Mouse (Mus musculus) c-Kit-positive CD71-positive TER-119-positive erythroid progenitor cells, embryonic 14.5 days (primary cell): ENCODE measurements around the gene Ankdd1a.

ENCODE experiments used
- DNase-seq: peaks from one replicate; pipeline ENCODE4 v3.0.0-alpha.2; 2013; ENCODE audit warnings: low spot score

Ankdd1a gene

DNA sequence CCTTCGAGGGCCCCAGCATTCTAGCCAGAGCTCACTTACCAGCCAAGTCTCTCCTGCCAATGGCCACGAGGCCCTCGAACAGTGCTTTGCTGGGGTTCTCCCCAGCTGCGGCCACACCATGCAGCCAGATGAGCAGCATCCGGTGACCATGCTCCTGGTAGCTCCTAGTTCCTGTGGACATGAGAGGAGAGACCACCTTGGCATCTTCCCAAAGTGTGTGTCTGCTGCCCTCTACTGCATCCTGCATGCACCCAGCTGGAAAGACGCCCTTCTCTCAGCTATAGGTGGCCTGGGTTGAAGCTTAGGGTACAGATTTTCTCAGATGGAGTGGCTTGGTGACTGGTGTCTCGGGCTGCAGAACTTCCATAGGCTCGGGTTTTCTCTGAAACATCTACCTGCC, 17.8 kb downstream of the Ankdd1a start:
- DNase-seq: no peak

DNA sequence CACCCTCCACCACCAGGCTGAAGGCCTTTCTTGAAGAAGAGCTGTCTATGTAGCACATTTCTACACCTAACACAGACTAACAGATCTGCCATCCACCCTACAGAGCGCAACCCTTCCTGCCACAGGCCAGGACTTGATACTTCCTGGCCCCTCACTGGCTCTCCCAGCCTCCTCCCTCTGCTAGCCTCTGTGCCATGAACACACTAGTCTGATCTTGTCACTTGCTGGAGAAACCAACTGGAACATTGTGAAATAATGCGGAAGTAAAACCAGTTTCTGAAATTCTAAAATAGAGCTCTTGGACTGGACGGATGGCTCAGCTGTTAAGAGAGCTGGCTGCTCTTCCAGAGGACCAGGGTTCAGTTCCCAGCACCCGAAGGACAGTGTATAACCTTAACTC, 27.1 kb downstream of the Ankdd1a start:
- DNase-seq: no peak

DNA sequence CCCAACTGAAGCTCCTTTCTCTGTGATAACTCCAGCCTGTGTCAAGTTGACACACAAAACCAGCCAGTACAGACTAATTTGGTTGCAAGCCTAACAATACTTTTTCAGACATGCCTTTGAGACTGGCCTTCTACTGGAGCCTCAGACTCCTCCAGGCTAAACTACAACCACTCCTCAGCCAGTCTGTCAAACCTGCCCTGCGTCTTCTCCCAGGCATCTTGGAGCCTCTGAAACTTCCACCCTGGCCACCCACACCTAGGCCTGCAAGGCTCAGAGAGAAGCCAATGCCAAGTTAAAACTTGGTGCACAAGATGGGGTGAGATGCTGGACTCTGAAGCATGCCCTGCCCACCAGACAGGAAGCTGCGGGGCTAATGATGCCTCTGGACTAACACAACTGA, 27.6 kb downstream of the Ankdd1a start:
- DNase-seq: no peak

DNA sequence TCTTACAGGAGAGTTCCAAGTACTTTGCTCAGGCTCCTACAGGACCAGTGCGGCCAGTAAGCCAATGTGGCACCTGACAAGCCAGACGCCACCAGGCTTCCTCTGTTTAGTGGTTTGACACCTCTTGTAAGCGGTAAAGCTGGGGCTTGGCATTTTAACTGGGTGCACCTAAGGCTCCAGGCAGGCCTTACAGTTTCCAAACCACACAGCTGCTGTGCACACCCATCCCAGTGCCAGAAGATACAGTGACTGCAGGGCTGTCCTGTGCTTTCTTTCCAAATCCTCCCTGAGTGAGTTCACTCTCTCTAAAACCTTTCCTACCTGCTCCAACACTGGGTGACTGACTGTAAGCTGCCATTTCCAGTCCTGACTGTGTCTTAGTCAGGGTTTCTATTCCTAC, 28.5 kb downstream of the Ankdd1a start:
- no peak for DNase-seq

DNA sequence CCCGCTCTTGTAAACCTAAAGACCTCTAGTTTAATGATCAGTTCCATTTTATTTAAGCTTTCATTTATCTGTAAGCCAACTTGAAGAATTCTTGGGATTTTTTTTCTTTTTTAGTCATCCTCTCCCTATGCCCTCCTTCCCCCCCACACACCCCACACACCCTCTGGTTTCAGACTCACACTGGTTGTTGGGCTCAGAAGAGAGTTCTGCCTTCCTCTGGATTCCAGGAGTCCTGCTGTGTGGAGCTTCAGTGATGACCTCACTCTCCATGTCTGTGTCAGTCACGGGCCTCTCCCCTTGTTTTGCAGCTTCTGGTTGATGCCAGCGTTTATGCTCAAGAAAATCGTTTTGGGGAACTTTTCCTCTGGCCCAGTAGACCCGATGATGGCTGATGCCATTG, 39.9 kb downstream of the Ankdd1a start:
- no peak for DNase-seq

DNA sequence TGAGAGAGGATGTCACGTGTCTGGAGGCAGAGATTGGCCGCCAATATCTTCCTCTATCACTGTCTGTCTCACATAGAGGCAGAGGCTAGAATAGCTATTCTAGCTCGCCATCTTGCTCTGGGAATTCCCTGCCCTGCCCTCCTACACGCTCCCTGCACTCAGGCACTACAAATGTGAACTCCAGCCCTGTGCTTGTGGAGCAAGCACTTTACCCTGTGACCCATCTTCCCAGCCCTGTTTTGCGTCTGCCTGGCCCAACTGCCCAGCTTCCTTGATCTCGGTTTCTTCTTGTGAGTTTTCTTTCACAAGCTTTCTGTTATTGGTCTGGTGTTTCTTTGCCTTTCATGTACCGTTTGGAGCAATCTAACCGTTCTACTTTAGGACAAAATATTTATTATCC, 40.8 kb downstream of the Ankdd1a start:
- DNase-seq: no peak

DNA sequence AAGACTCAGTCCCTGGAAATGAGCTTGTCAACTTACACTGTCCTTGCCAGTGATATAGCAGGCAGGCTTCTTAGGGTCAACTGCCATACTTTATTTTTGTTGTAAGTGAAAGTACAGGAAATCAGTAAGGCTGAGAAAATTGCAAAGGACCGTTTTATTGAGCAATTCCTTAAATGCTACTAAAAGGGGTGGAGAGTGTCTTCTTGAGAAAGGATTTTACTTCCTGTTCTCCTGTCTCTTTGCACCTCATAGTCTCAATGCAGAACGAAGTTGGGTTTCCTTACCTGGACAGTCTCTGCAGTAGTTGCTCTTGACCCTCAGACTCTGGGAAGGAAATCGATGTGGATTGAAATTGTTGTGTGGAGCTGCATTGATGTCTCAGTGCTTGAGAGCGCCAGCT, 47.2 kb downstream of the Ankdd1a start:
- DNase-seq: no peak

DNA sequence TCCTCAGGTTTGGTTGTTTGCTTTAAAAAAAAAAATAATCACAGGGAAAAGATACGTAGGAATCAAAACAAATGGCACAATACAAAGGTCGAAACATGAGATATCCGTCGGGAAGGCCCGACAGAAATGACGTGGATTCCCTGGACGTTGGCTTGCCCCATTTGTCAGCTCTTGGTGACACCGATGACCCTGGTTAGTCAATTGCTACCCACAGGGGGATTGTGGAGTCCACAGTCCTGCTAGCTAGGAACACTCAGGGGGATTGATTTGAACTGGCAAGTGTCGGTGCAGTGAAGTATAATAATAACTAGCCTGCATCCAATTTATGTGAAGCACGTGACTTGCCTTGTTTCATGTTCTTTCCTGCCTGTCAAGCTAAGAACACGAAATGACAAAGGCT, 52.3 kb downstream of the Ankdd1a start:
- DNase-seq: no peak

DNA sequence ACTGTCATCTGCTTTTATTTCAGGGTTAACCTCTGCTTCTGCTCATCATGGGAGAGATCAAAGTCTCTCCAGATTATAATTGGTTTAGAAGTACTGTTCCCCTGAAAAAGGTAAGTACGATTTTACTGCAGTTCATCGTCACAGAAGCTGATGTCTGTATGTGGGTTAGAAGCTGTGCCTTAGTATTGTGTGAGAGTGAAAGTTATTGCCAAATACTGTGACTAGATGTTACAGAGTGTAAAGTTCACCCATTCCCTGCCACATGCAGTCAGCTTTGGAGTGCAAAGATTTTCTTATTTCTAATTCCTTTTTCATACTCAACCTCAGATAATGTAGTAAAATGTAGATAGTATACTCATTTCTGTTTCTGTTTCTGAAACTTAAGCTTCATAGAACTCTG, 54.8 kb downstream of the Ankdd1a start:
- no peak for DNase-seq

DNA sequence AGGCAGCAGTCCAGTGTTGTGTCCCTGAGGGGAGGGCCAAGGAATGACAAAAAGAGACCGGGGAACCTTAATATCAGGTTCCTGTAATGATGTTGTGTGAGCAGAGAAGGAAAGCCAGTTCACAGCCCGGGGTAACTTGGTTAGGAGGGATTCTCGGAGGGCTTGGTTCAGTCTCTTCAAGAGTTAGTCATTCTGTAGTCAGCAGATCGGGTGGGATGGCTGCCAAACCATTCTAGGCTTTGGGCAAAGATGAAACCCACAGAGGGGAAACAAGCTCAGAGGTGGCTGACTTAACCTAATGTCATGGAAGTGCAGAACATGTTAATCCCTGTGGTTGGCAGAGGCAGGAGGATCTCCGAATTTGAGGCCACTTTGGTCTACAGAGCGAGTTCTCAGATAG, 55.8 kb downstream of the Ankdd1a start:
- no peak for DNase-seq

DNA sequence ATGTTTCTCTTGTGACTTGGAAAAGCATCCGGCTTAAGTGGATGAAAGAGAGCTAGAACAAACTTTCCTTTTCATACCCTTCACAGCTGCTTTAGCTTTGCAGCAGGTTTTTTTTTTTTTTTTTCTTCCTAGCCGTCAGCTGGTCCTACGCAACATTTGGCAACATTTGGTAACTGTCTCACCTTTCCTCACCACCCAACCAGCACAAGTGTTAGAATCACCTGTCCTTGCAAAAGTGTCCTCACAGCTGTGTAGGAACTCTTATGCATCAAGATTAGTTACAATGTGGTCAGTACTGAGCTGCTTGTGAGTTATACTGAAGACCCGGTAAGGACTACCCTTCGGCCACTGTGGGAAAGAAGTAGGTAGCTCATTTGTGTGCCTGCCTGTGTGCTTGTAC, 57.4 kb downstream of the Ankdd1a start:
- no peak for DNase-seq

DNA sequence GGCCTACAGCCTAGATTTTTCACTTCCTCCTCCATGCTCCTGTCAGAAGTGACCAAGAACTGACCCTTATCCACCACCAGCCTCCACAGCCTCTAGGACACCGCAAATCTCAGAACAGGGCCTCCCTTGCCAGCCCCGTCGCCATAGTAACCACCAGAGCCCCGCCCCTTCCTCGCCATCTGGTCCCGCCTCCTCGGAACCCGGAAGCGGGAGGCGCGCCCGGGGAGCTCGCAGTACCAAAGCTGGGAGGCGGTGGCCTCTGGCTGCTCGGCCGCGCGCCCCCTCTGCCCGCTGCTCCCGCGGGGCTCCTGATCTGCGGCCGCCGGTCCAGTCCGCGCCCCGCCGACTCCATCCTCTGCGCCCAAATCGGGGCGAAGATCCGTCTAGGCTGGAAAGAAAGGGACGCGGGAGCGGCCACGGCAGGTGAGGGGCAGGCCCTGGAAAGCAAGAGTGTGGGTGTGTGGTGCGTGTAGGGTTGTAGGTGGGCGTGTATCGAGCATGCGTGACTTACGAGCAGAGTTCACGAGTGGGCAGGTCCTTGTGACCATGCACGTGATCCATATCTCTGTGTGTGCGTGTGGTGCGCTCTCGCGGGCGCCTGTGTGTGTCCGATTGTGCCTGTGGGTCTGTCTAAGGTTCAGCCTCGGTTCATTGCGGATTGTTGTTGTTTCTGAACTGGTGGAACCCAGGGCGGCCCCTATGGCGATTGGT, 59.1 kb downstream of the Ankdd1a start, which contains the start of gene Spg21:
TSS of gene Spg21 (plus strand) at position 216 of the 711 bp plus-strand sequence.
- peak; percentile 85 for DNase-seq

DNA sequence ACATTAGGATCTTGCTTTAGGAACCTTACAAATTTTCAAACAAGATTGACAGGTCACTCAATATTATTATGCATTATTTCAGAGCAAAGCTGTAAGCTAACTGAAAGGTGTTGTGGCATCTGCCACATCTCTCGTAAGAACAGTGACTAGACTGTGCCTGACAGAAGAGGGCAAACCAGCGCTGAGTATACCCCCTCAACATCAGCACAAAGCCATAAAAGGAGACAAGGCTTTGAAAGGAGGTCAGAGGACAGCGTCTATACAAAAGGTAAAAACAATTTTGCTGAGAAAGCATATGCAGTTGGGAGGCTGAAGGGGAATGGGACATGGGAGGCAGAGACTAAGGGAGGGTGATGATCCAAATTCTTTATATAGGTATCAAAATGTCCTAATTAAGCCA, 59.8 kb downstream of the Ankdd1a start:
- DNase-seq: no peak

DNA sequence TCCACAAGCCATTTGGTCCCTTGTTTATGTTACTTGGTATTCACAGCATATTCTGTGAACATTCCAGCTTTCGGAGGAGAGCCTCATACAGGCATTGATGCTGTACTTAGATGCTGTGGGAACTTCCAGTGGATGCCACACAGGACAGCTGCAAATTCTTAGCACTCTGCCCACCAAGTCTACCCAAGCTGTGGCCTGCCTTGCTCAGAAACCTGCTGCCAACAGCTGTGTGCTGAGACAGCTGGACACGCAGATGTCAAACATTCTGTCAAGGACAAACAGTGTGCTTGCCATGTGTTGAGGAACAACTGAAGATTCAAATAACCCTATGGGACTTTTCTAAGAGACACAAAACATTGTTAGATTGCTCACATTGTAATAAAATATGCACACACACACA, 61.0 kb downstream of the Ankdd1a start:
- no peak for DNase-seq

DNA sequence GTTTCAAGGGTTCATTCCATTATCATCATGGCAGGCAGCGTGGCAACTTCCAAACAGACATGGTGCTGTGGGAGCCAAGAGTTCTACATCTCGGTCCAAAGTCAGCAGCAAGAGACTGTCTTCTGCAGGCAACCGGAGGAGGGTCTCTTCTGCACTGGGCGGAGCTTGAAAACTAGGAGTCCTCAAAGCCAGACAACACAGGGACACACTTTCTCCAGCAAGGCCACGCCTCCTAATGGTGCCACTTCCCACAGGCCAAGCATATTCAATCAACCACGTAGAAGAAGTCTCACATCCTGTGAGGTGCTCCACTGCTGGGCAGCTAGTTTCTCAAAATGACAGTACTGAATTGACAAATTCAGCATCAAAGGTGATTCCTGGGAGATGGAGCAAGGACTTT, 72.0 kb downstream of the Ankdd1a start:
- no peak for DNase-seq

DNA sequence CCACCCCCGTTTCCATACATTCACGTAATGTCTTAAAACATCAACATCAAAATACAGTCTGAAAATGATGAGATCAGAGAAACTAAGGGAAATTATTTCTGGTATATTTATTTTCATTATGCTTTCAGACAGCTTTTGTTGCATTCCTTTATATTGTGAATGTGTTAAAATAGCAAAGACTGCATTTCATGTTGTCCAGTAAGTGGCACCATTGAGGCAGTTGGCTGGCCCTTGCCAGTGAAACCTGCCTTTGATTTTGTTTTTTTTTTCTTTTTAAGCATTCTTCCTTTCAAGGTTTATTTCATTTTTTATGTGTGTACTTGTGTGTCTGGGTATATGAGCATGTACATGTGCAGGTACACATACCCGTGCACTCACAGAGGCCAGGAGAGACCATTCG, 75.3 kb downstream of the Ankdd1a start:
- DNase-seq: no peak
